Mouse (Mus musculus) heart, adult 2 months (tissue): ENCODE results near the gene Parp12. TPM values are rescaled to one million over a fixed set of nuclear protein-coding genes. Genes with fewer than 3 reads are reported as not detected.

ENCODE experiments used
- DNase-seq, 2 experiments: peaks; one replicate each; pipeline ENCODE4 v3.0.0; 2021
- H3K27ac ChIP-seq: fragments of 200-600 bp; 2 replicates; pipeline ENCODE4 v1.8.1; 2022
- H3K27me3 ChIP-seq: fragments of 200-500 bp; 2 replicates; pipeline ENCODE4 v1.6.1; 2012; ENCODE audit warnings: mild to moderate bottlenecking, low read length, inconsistent platforms, mixed read lengths; ENCODE audit not compliant: control insufficient read depth, insufficient read depth
- H3K36me3 ChIP-seq: fragments of 200-500 bp; 2 replicates; pipeline ENCODE4 v1.6.1; 2012; ENCODE audit warnings: low read length, inconsistent platforms; ENCODE audit not compliant: control insufficient read depth, insufficient read depth
- H3K4me1 ChIP-seq: fragments of 200-500 bp; 2 replicates; pipeline ENCODE4 v1.6.1; 2011; ENCODE audit warnings: low read length; ENCODE audit not compliant: control insufficient read depth, insufficient read depth
- H3K4me3 ChIP-seq: fragments of 200-600 bp; 2 replicates; pipeline ENCODE4 v1.8.1; 2022
- H3K79me2 ChIP-seq: fragments of 200-500 bp; replicated peaks from 2 replicates; pipeline ENCODE4 v1.6.1; 2012; ENCODE audit warnings: mild to moderate bottlenecking, inconsistent platforms, low read length, moderate library complexity, mixed read lengths; ENCODE audit not compliant: control insufficient read depth, insufficient read depth
- H3K9ac ChIP-seq: fragments of 200-500 bp; 2 replicates; pipeline ENCODE4 v1.6.1; 2012; ENCODE audit warnings: low read depth, mild to moderate bottlenecking, control low read depth, inconsistent platforms, low read length, mixed read lengths
- CTCF ChIP-seq: fragments of 200-600 bp; IDR thresholded peaks from 2 replicates; pipeline ENCODE4 v1.8.1; 2022; ENCODE audit warnings: antibody characterized with exemption, mild to moderate bottlenecking, moderate library complexity
- EP300 ChIP-seq: fragments of 200-500 bp; IDR thresholded peaks from 2 replicates; pipeline ENCODE4 v1.6.1; 2011; ENCODE audit warnings: low read depth, low read length, control low read depth; ENCODE audit not compliant: insufficient read depth
- POLR2A ChIP-seq: fragments of 200-500 bp; IDR thresholded peaks from 2 replicates; pipeline ENCODE4 v1.6.1; 2011; ENCODE audit warnings: mild to moderate bottlenecking, low read depth, low read length, control low read depth; ENCODE audit not compliant: insufficient read depth
- WGBS: fragments of 180-500 bp; shearing (Covaris S2); methylation state at CpG from one replicate; pipeline ENCODE4 v1.1.7; 2018; 5-methylcytosine and 5-hydroxymethylcytosine counted together
- intact Hi-C: fragments of 180-260 bp; cut with DNase I; formaldehyde crosslinking; loops from one replicate; pipeline ENCODE4 v1.15.1; 2025
- long read RNA-seq: library from polyadenylated mRNA; stranded (forward); transcript quantifications from one replicate; pipeline ENCODE4 v2.0.0, GENCODE M21; 2021
- polyA plus RNA-seq: library from polyadenylated mRNA; depleted of rRNA; stranded (reverse); fragments of >200 nt; gene quantifications from 2 replicates; pipeline ENCODE4 v1.2.3, GENCODE M21; 2012; rRNA removed
- total RNA-seq, 2 experiments: library from RNA; stranded (reverse); gene quantifications; 2 replicates each; pipeline ENCODE4 v1.2.3; 2021

Parp12 gene
- total RNA-seq (10 to 100 TPM; 10.6 to 11.5 TPM), polyA plus RNA-seq (18.8 and 29.9 TPM in 2 replicates)
- long read RNA-seq, transcript Parp12-201 (12 exons, 3,231 nt) = major isoform, 21 of 23 reads
- long read RNA-seq, partial matches to known transcripts = 0 of 23 reads
- long read RNA-seq, other reads (novel, unspliced or antisense) = 2 of 23 reads

GRCm38 (mm10) chr6:39117584-39118455, at the start of gene Parp12:
Gene Parp12 (minus strand): TSS chr6:39118349.
- Histone ChIP-seq H3K4me3 (peak within 1 kb of the TSS; percentile 84), H3K27me3 (no peaks in the 10 kb centered on the region), H3K36me3 (peaks cover 4% of the 10 kb centered on the region; the same call in 1 of the 2 replicates), H3K79me2 (peaks cover 3% of the 10 kb centered on the region; the same call in 1 of the 2 replicates), H3K9ac (peak within 1 kb of the TSS; percentile 98), H3K27ac (peak within 1 kb of the TSS; percentile 77), H3K4me1 (peaks cover 10% of the 10 kb centered on the region)
- under 1% methylated on average over 99 of the region's 101 CpGs for WGBS
- DNase-seq = peak; percentile 90 to 92
- intact Hi-C loops = loop anchor here (2.0 kb wide), 1 partner anchor 87 kb away; no protein-coding TSS in a partner anchor
- TF ChIP-seq EP300 (0 out of 2 replicates have a peak, but pooled peaks have one; percentile 9), CTCF (no peak), POLR2A (peak; percentile 49)

GRCm38 (mm10) chr6:39164891-39165290, 46.7 kb upstream of the Parp12 start:
- no peak overlapping the region for H3K4me3 ChIP-seq
- H3K9ac ChIP-seq = no peak overlapping the region
- no peaks in the 10 kb centered on the region for H3K27me3 ChIP-seq
- TF ChIP-seq CTCF (no peak), POLR2A (no peak), EP300 (no peak)
- intact Hi-C loops = no loop called here
- no peak overlapping the region for H3K27ac ChIP-seq
- H3K4me1 ChIP-seq = no peaks in the 10 kb centered on the region
- no peak for DNase-seq
- no peaks in the 10 kb centered on the region for H3K79me2 ChIP-seq
- no peaks in the 10 kb centered on the region; the same call in 1 of the 2 replicates for H3K36me3 ChIP-seq
- 100% methylated on average over 1 of the region's 1 CpGs for WGBS

GRCm38 (mm10) chr6:39161975-39162374, 43.8 kb upstream of the Parp12 start:
- no peaks in the 10 kb centered on the region; the same call in 1 of the 2 replicates for H3K36me3 ChIP-seq
- no peak overlapping the region for H3K4me3 ChIP-seq
- no peaks in the 10 kb centered on the region for H3K79me2 ChIP-seq
- H3K27ac ChIP-seq = no peak overlapping the region
- 93% methylated on average over 6 of the region's 6 CpGs for WGBS
- intact Hi-C loops = no loop called here
- TF ChIP-seq EP300 (no peak), POLR2A (no peak), CTCF (no peak)
- no peaks in the 10 kb centered on the region for H3K4me1 ChIP-seq
- H3K27me3 ChIP-seq = no peaks in the 10 kb centered on the region
- no peak overlapping the region for H3K9ac ChIP-seq
- no peak for DNase-seq

GRCm38 (mm10) chr6:39146041-39146440, 27.9 kb upstream of the Parp12 start:
- peak; percentile 62 for TF ChIP-seq CTCF
- TF ChIP-seq EP300 = no peak
- intact Hi-C loops = loop anchor here (2.0 kb wide), 1 partner anchor 199 kb away; no protein-coding TSS in a partner anchor
- H3K27ac ChIP-seq = no peak overlapping the region
- H3K9ac ChIP-seq = no peak overlapping the region
- H3K4me1 ChIP-seq = no peaks in the 10 kb centered on the region
- H3K36me3 ChIP-seq = no peaks in the 10 kb centered on the region; the same call in 1 of the 2 replicates
- no peaks in the 10 kb centered on the region; the same call in 1 of the 2 replicates for H3K79me2 ChIP-seq
- no peak for DNase-seq
- H3K27me3 ChIP-seq = no peaks in the 10 kb centered on the region
- WGBS = 71% methylated on average over 6 of the region's 6 CpGs
- H3K4me3 ChIP-seq = no peak overlapping the region

GRCm38 (mm10) chr6:39132556-39132955, 14.4 kb upstream of the Parp12 start:
- WGBS = 75% methylated on average over 5 of the region's 5 CpGs
- intact Hi-C loops = no loop called here
- H3K27ac ChIP-seq = no peak overlapping the region
- H3K36me3 ChIP-seq = no peaks in the 10 kb centered on the region; the same call in 1 of the 2 replicates
- no peak for DNase-seq
- H3K4me1 ChIP-seq = no peaks in the 10 kb centered on the region
- H3K27me3 ChIP-seq = no peaks in the 10 kb centered on the region
- no peaks in the 10 kb centered on the region for H3K79me2 ChIP-seq
- TF ChIP-seq CTCF (no peak), POLR2A (no peak), EP300 (no peak)
- H3K9ac ChIP-seq = no peak overlapping the region
- H3K4me3 ChIP-seq = no peak overlapping the region
